Mouse (Mus musculus): ENCODE data around the gene Ttc3.

GRCm38 (mm10) chr16:94363814-94364213, 6.6 kb upstream of the Ttc3 start:
- TF ChIP-seq CTCF (IDR thresholded peaks at IDR 0.05; ENCODE audit: low read depth), result no peak
- no peak for TF ChIP-seq EP300 (IDR thresholded peaks at IDR 0.05; ENCODE audit: low read depth)
